Comparison of ENCODE assay signal across 15 mouse cellular contexts in the genomic region with DNA sequence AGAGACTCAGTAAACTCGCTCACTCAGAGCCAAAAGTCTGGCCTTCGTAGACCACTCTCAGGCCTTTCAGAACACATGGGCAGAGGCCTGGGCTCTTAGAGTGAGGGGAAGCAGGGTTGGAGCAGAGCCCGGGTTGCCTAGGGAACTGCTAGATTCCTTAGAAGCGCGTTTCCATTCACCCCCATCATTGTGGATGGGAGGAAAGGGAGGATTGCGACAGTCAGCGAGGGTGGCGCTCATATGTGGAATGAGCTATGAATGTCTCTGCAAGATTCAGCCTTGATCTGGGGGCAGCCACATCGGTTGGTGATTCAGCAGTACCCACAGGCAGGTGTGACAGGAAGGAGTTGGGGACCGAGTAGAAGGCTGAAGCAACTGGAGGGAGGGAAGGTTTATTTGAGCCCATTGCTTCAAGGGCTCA. TPM values are rescaled to one million over a fixed set of nuclear protein-coding genes. Genes with fewer than 3 reads are reported as not detected.
DNase-seq lines count a peak whose midpoint lies in the region; ATAC-seq and TF ChIP-seq lines count a peak whose summit lies in the region.
"Had no signal": no experiment of that assay in that cellular context is flagged by ENCODE, and none has a peak within 500 bp of the region (broad histone marks: within the 10 kb centered on the region; RNA-seq: fewer than 3 reads in every experiment).

No protein-coding gene starts in this region.

- no peak overlapping the region for H3K4me3 ChIP-seq in hindbrain, postnatal 0 days (ENCODE audit: low read length)
- H3K4me3 ChIP-seq in hindbrain, embryonic 12.5 days = no peak overlapping the region
- H3K4me3 ChIP-seq in liver, embryonic 12.5 days = no peak overlapping the region
- H3K4me3 ChIP-seq: heart, embryonic 15.5 days; midbrain, embryonic 10.5 days had no signal

- WGBS in hindbrain, postnatal 0 days = 53% methylated on average over 10 of the region's 10 CpGs
- WGBS in hindbrain, embryonic 12.5 days = 86% methylated on average over 10 of the region's 10 CpGs
- WGBS in liver, embryonic 12.5 days (ENCODE audit: insufficient replicate concordance) = 72% methylated on average over 10 of the region's 10 CpGs

- peak overlapping the region; percentile 16; the same call in 1 of the 2 replicates for H3K27ac ChIP-seq in hindbrain, postnatal 0 days
- no peak overlapping the region for H3K27ac ChIP-seq in hindbrain, embryonic 12.5 days
- no peak overlapping the region for H3K27ac ChIP-seq in liver, embryonic 12.5 days
- H3K27ac ChIP-seq: heart, embryonic 15.5 days; midbrain, embryonic 10.5 days had no signal

- no peaks in the 10 kb centered on the region for H3K27me3 ChIP-seq in hindbrain, postnatal 0 days (ENCODE audit: insufficient read depth, low read length)
- no peaks in the 10 kb centered on the region for H3K27me3 ChIP-seq in hindbrain, embryonic 12.5 days
- H3K27me3 ChIP-seq in liver, embryonic 12.5 days (replicated peaks) = no peaks in the 10 kb centered on the region; the same call in 1 of the 2 replicates
- H3K27me3 ChIP-seq: CH12.LX; heart, embryonic 15.5 days had no signal

- no peaks in the 10 kb centered on the region for H3K36me3 ChIP-seq in hindbrain, postnatal 0 days (ENCODE audit: insufficient read depth, low read length)
- no peaks in the 10 kb centered on the region for H3K36me3 ChIP-seq in hindbrain, embryonic 12.5 days
- no peaks in the 10 kb centered on the region for H3K36me3 ChIP-seq in liver, embryonic 12.5 days
- H3K36me3 ChIP-seq: heart, embryonic 15.5 days; midbrain, embryonic 10.5 days had no signal

- no peak for TF ChIP-seq CTCF in hindbrain, postnatal 0 days (IDR thresholded peaks at IDR 0.05; ENCODE audit: low read depth)

- no peaks in the 10 kb centered on the region for H3K4me1 ChIP-seq in hindbrain, postnatal 0 days (ENCODE audit: insufficient read depth, low read length)
- no peaks in the 10 kb centered on the region for H3K4me1 ChIP-seq in hindbrain, embryonic 12.5 days
- no peaks in the 10 kb centered on the region for H3K4me1 ChIP-seq in liver, embryonic 12.5 days
- H3K4me1 ChIP-seq: heart, embryonic 15.5 days; midbrain, embryonic 10.5 days had no signal

- peak; percentile 72 for DNase-seq in hindbrain, postnatal 0 days (ENCODE audit: low spot score)
- peak; percentile 12 for DNase-seq in brain, embryonic 18.5 days (ENCODE audit: low read depth, low spot score)
- peak; percentile 53 for DNase-seq in layer of hippocampus, adult 9-11 months
- DNase-seq in right cerebral cortex, adult 2 months (ENCODE audit: low spot score in 2 of 2) = peak; percentile 52 to 55
- DNase-seq in kidney, postnatal 10 days = no peak
- DNase-seq in retina, embryonic 14.5 days (ENCODE audit: low spot score) = no peak
- DNase-seq: gastrocnemius, postnatal 10 days; lung, embryonic 14.5 days had no signal

- ATAC-seq in hindbrain, postnatal 0 days = peak; percentile 85
- ATAC-seq in hindbrain, embryonic 12.5 days (ENCODE audit: low FRiP score) = no peak
- no peak for ATAC-seq in liver, embryonic 12.5 days
- ATAC-seq: intestine, postnatal 0 days had no signal

- H3K9me3 ChIP-seq in hindbrain, postnatal 0 days (ENCODE audit: low read length) = no peaks in the 10 kb centered on the region
- 0 out of 2 replicates have a peak, but pooled peaks cover 3% of the 10 kb centered on the region for H3K9me3 ChIP-seq in hindbrain, embryonic 12.5 days (replicated peaks)
- 0 out of 2 replicates have a peak, but pooled peaks cover 3% of the 10 kb centered on the region for H3K9me3 ChIP-seq in liver, embryonic 12.5 days (replicated peaks)
- H3K9me3 ChIP-seq: heart, embryonic 15.5 days had no signal

- H3K9ac ChIP-seq in hindbrain, postnatal 0 days (replicated peaks; ENCODE audit: low read length) = no peak overlapping the region
- H3K9ac ChIP-seq in hindbrain, embryonic 12.5 days = no peak overlapping the region
- no peak overlapping the region for H3K9ac ChIP-seq in liver, embryonic 12.5 days
- H3K9ac ChIP-seq: heart, embryonic 15.5 days; lung, embryonic 14.5 days had no signal

- H3K4me2 ChIP-seq in hindbrain, postnatal 0 days (ENCODE audit: low read depth, low read length) = no peak overlapping the region
- no peak overlapping the region for H3K4me2 ChIP-seq in hindbrain, embryonic 12.5 days (replicated peaks)
- no peak overlapping the region for H3K4me2 ChIP-seq in liver, embryonic 12.5 days
- H3K4me2 ChIP-seq: heart, embryonic 15.5 days; lung, embryonic 14.5 days had no signal

RNA-seq across cellular contexts. Expression of gene Ccl24, which starts 6.5 kb away (rescaled TPM):
- total RNA-seq in hindbrain, postnatal 0 days (2014; rRNA removed) = 0.26 TPM in 1 of 2 replicates, not detected in the other
- polyA plus RNA-seq in hindbrain, postnatal 0 days (2015; fragmentation: Nextera tagmentation; extraction: Ambion mirVana) = 1.9 and 2.5 TPM in 2 replicates
- 2.0 and 3.1 TPM in 2 replicates for polyA plus RNA-seq in hindbrain, embryonic 12.5 days (2016; fragmentation: Nextera tagmentation; extraction: Ambion mirVana)
- 9.8 and 10.2 TPM in 2 replicates for polyA plus RNA-seq in liver, embryonic 12.5 days (2016; fragmentation: Nextera tagmentation; extraction: Ambion mirVana)
- total RNA-seq: CH12.LX; common myeloid progenitor, adult 5-6 weeks had no signal

RNA-seq across cellular contexts. Expression of gene Ccl26, which starts 16.0 kb away (rescaled TPM):
- total RNA-seq in hindbrain, postnatal 0 days (2014; rRNA removed) = not detected in 2 replicates
- polyA plus RNA-seq in hindbrain, postnatal 0 days (2015; fragmentation: Nextera tagmentation; extraction: Ambion mirVana) = not detected in 2 replicates
- polyA plus RNA-seq in hindbrain, embryonic 12.5 days (2016; fragmentation: Nextera tagmentation; extraction: Ambion mirVana) = not detected in 2 replicates
- not detected in 2 replicates for polyA plus RNA-seq in liver, embryonic 12.5 days (2016; fragmentation: Nextera tagmentation; extraction: Ambion mirVana)
- total RNA-seq: CH12.LX; common myeloid progenitor, adult 5-6 weeks; gastrocnemius, postnatal 10 days had no signal
- polyA plus RNA-seq: heart, embryonic 15.5 days; intestine, postnatal 0 days; lung, embryonic 14.5 days; midbrain, embryonic 10.5 days had no signal

RNA-seq across cellular contexts. Expression of gene Hip1, which starts 34.4 kb away (rescaled TPM):
- 103 and 110 TPM in 2 replicates for total RNA-seq in hindbrain, postnatal 0 days (2014; rRNA removed)
- polyA plus RNA-seq in hindbrain, postnatal 0 days (2015; fragmentation: Nextera tagmentation; extraction: Ambion mirVana) = 26.9 and 28.3 TPM in 2 replicates
- 67.8 and 68.0 TPM in 2 replicates for polyA plus RNA-seq in hindbrain, embryonic 12.5 days (2016; fragmentation: Nextera tagmentation; extraction: Ambion mirVana)
- 8.0 and 8.1 TPM in 2 replicates for polyA plus RNA-seq in liver, embryonic 12.5 days (2016; fragmentation: Nextera tagmentation; extraction: Ambion mirVana)

RNA-seq across cellular contexts. Expression of gene Rhbdd2, which starts 53.1 kb away (rescaled TPM):
- 29.1 and 34.2 TPM in 2 replicates for total RNA-seq in hindbrain, postnatal 0 days (2014; rRNA removed)
- 127 and 130 TPM in 2 replicates for polyA plus RNA-seq in hindbrain, postnatal 0 days (2015; fragmentation: Nextera tagmentation; extraction: Ambion mirVana)
- 65.2 and 70.0 TPM in 2 replicates for polyA plus RNA-seq in hindbrain, embryonic 12.5 days (2016; fragmentation: Nextera tagmentation; extraction: Ambion mirVana)
- 15.8 and 17.3 TPM in 2 replicates for polyA plus RNA-seq in liver, embryonic 12.5 days (2016; fragmentation: Nextera tagmentation; extraction: Ambion mirVana)

Comparison
In these comparisons a context has a peak if more than half of its experiments do, and no peak if none do; other contexts are left out.
1. DNase-seq: peak in hindbrain, postnatal 0 days (single experiment), brain, embryonic 18.5 days (single experiment), layer of hippocampus, adult 9-11 months (single experiment) and right cerebral cortex, adult 2 months (2 of 2); none in kidney, postnatal 10 days (single experiment) and retina, embryonic 14.5 days (single experiment).